Mouse (Mus musculus) mesoderm, embryonic 11.5 days (tissue): ENCODE measurements at regions not wholly inside any gene's neighbourhood (a gene's known extent, or its start where the extent isn't known, plus 50 kb on each side); places are given as distances from the start of the nearest gene placed in this dataset.
A peak's percentile ranks its signal among the peaks of the same experiment; 100 is the strongest.

ENCODE experiments used
- DNase-seq: peaks from one replicate; pipeline ENCODE4 v3.0.0-alpha.2; 2012; ENCODE audit warnings: low read depth, low spot score

DNA sequence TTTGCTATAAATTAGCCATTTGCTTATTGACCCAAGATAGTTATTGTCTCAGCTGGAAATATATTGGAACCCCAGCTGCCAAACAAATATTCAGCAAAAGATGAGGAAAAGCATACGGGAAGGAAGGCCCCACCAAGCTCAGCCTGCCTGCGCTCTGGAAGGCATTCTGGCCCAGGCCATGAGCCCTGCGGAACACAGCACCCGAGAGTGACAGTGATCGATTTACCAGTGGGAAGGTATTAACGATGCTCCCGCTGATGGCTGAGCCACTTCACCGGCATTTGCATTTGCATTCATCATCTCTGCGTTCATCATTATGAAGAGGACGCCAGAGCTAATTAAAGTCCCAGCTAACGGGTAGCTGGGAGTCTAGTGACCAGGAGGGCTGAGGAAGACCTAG is 174.8 kb downstream of the Irx2 start:
- no peak for DNase-seq

DNA sequence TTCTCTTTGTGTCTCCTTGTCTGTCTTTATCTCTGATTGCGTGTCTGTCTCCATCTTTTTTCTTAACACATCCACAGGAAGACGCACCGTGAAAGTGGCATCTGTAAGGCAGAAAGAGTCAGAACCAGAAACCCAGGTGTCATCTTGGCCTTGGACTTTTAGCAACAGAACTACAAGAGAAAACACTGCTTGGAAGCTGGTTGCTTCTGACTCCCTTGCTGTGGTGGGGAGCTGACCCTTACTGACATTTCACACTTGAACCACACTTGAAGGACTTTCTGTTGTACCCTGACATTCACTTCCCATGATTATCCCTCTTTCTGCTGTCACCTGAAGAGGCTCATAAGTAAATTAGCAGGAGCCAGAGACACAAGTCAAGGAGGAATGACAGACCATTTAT is 180.6 kb downstream of the Irx2 start:
- DNase-seq = no peak

DNA sequence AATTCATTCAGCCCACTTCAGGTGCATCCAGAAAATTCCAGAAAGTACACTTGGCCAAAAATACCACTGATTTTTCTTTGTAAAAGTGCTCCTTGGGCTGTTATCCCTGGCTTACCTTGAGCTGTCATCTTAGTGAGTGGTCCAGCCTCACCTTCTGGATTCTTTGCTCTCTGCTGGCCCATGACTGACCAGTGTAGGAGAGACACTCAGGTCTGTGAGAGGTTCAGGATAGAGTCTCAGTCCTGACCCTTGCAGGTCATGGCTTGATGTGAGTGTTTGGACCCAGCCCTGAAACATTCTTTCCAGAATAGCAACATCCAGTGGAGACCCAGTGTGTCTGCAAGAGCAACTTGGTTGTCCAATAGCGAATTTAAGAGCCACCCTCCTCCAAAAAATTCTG is 182.0 kb downstream of the Irx2 start:
- no peak for DNase-seq

DNA sequence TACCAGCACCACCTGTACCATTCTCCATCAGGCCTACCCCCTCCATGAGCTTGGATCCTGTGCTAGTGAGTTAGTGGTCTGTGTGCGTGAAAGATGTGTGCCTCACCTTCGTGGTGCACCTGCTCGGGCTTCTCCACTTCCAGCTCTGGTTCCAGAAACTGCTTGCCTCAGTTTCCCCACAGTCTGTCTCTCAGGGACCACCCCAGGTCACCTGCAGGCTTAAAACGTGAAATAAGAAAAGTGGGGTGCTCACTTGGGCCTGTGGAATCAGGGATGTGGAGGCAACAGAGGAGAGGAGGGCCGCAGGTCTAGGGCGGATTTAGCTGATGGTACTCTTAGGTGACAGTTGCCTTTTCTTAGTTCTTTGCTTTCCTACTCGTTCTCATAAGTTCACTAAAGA is 186.0 kb downstream of the Irx2 start:
- no peak for DNase-seq

DNA sequence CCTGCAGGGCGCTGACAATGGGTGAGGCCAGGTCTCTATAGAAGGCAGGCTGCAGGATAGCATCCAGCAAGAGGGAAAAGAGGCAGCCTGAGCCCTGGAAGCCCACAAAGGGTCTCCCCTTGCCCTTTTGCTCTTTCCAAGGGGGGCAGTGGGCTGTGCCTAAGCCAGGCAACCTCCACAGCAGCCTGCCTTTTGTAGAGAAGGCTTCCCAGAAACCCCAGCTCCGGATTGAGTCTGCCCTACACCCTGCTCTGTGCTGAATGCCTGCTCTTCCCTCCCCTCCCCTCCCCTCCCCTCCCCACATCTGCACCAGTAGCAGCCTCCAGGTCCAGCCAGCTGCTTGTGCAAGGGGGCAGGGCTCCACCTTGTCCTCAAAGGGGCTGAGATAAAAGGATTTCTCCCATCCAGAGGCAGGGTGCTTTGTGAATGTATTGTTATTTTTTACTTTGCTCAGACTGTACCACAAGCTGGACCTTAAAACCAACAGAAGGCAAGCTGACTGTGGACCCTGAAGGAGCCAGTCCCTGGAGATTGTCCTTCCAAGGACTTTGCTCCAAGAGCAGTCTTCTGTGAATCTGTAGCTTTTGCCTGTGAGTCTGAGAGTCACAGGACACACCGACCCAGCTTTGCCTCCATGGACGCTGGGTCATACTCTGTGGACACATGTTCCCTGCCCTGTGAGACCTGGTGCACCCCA is 186.8 kb downstream of the Irx2 start:
- peak; percentile 43 for DNase-seq

DNA sequence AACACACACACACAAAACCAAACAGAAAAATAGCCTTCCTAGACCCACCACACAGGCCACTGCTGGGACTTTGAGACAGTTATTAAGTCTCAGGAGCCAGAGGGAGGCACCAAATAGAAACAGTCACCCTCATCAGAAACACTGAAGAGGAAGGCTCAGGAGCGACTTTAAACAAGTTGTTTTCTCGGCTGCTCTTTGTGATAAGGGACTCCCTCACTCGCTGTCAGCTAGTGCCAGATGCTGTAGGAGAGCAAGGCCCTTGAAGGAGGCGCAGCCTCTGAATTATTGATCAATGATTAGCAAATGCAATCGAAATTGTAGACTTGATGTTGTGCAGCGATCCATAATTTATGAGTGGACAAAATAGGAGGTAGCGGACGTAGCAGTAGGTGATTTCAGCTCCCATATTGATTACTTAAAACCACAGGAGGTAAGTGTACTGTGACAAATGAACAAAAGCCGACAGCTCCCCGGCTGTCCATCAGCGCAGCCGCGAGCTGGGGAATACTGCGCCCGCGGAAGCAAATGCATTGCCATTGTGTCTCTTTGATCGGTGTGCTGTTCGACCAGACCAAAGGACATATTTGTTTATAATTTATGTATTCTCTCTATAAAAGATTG is 187.4 kb downstream of the Irx2 start:
- peak; percentile 44 for DNase-seq

DNA sequence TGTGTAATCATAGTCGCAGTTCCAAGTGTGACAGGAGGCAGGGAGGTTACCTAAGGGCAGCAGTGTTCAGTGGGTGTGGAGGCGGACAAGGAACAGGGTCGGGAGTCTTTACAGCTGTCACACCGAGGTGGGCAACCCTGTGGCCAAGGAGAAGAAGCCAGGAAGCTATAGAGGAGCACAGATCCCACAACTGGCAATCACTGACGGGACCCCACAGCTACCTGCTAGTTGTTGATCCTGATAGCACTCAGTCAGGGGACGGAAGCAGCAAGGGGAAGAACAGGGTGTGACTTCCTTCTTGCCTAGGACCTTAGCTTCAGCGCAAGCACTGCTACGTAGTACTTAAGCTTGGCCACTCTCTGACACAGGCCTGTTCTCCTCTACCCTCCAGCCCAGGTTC is 188.2 kb downstream of the Irx2 start:
- peak; percentile 6 for DNase-seq

DNA sequence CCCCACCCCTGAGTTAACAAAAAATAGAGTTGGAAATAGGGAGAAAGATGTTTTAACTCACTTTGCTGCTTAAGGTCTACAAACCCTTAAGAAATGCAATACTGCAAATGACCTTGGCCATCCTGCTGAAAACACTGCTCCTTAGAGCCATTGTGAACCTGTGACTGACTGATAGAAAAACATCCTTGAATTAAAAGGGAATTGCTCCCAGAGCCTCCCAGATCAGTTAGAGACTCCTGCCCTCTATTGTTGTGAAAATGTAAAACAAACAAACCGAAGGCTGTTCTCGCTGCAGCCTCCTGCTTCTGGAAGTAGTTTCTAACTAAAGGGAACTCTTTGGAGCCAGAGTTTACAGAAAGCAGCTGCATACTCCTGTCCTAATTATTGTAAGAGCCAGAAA is 188.9 kb downstream of the Irx2 start:
- no peak for DNase-seq

DNA sequence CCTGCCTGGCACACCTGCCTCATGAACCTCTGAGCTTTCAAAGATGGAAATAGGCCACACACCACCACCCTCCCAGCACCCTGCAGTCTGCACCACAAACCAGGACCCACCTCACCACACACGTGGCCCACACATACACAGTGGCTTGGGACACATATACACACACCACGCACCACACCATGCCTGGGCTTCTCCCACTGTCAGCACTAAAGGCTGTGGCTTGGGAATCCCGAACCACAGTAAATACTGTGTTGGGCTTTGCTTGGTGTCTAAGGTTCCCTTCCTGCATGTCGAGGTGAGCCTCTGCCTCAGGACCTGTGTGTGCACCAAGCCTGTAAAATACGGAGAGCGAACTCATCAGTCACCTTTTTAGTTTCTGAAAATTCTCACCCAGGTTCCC is 189.3 kb downstream of the Irx2 start:
- DNase-seq = no peak

DNA sequence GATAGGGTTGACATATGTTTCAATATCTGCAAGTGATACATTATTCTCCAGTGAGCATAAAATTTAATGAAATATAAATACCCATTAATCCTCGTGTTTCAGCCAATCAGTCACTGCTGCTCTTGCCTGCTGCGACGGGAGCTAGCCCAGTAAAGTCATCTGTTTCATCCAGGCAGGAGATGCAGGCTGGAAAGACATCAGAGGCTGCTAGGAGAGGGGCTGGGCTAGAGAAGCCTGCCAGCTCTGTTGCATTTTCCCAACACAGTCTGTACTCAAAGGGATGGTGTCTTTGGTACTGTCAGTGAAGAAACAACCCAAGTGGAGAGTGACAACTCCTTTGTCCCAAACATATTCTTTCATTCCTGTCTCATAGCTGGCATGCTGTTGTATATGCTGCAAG is 198.0 kb downstream of the Irx2 start:
- no peak for DNase-seq

DNA sequence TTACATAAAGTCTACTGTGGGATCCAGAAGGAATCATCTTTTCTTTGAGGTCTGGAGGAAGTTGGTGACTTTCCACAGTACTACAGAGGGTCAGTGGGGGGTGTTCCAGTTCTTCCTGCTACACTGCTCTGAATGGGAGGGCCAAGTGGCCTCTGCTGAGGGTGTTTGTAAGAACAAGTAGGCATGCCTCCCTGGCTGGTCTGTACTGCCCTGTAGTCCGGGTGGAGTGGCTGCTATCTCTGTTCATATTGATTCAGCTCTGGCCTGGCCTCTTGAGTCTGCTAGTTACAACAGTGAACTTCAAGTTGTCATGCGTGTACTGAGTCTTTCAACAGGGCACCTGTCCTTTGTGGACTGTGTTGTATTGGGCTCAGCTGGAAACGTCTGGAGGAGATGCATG is 200.7 kb downstream of the Irx2 start:
- no peak for DNase-seq

DNA sequence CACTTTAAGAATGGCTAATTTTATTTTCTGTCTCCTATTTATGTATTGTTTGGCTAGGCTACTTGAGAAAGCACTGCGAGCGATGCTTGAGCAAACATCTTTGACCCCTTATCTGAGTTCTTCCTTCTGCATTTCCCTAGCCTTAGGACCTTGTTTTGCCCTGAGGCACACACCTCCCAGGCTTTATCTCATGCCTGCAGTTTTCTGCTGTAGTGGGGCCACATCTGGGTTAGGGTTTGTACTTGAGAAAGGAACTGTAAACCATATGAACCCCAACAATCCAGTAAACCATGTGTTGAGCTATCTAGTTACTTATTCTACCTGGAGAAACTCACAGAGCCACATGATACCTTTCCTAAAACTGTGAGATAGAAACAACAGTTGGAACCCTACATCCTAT is 204.7 kb downstream of the Irx2 start:
- DNase-seq = no peak

DNA sequence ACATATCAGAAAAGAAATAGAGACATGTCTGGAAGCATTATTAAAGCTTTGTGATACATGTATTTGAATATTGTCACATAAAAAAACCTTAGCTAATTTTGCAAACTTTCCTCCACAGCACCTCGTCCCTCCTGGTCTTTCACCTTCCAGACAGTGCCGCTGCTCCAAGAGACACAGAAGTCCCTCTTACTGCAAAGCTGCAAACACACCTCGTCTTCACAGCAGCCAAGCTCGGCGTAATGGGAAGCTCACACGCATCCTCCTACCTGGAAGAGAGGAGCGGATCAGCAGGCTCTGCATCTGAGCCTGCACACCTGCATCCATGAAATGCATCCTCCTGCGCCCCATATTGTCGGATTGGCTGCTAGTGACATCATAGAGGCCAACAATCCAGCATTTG is 208.4 kb downstream of the Irx2 start:
- DNase-seq = no peak

DNA sequence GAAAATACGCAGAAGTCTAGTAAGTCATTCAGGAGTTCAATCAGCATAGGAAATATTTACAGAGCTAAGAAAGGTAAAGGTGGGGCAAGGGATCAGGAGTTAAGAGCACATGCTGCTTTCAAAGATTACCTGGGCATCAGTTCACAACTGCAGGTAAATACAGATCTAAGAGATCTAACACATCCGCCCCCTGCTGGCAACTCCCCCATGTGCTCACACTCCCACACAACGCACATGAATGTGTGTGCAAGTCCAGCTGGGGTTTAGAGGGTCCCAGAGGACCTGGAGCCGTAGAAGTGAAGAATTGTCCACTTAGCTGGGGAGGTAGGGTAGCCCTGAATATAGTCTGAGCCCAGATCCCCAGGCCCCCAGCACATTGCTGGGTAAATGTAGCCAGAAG is 219.5 kb downstream of the Irx2 start:
- DNase-seq = no peak

DNA sequence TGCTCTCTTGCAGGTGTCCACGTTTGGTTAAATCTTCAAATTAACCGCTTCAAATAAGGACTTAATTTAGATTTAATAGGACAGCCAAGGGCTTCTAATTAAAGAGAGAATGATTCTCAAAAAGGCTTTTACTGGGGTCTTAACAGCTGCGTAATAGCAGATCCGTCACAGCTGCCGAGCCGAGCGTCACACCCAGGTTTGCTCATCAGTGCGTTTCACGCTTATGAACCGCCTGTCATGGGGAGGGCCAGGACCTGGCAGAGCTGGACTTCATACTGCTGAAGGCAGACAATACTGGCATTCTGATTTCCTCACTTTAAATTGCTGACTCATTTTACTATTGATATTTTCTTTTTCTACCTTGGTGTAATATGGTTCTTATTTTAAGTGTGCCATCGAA is 221.2 kb downstream of the Irx2 start:
- no peak for DNase-seq

DNA sequence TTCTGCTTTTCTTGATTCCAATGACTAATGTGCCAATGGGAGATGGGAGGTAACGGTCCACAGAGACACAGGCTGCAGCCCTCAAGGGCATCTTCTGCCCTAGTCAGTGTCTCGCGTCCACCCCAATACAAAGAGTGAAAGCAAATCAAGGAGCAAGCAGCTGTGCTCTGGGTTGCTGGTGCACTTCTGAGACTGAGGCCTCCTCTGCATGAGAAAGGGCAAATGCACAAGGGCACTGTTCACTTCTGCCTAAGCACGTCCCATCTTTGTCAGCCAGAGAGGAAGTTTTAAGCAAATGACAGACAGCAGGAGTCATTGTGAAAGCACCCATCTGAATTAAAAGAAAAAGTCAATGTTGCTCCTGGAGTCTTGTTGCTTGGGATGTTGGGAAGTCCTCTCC is 224.3 kb downstream of the Irx2 start:
- no peak for DNase-seq

DNA sequence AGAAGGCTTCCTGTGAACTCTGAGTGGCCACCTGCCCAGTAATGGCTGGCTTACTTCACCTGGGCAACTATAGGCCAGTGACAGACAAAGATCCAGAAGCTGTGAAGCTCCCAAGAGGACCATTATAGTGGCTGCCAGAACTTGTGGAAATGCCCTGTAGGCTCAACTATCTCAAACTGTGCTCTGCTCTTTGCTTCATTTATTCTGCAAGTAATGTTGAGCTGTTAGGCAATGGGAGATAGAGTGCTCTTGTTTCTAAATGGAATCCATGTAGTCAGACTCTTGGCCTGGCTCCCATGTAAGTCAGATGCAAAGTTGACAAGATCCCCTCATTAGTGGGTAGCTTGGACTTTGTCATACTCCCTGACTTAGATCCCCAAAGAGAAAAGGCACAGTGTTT is 247.3 kb downstream of the Irx2 start:
- no peak for DNase-seq

DNA sequence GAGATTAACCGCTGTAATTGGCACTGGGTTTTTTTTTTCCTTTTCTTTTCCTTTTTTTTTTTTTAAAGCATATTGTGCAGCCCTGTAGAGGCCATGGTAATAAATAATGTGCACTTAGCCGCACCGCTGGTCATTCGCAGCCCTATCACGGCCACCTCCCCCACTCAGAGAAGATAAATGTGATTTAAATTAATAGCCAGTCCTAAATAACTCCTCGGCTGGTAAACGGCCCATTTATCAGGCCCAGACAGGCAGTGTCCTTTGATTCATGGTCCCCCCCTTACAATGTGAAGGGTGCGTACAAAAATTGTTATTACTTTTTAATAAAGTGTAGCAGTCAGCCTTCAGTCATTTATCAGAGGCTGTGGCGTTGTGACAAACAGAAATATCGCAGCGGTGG is 266.4 kb downstream of the Irx2 start:
- DNase-seq = peak; percentile 66

DNA sequence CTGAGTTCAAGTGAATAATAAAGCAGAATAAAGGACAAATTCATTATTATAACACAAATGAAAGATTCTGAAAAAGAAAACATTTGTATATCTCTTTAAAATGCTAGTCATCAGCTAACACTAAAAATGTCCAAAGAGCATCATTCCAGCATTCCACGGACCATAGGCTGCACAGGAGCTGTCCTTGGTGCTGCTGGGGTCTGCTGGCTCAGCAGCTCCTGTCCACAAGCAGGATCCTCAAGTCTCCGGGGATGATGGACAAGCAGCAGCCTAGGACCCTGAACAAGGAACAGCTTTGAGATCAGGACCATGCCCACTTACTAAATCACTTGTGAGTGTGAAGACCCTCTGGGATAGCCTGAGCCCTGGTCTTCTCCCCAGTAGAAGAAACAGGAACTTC is 274.0 kb downstream of the Irx2 start:
- DNase-seq = peak; percentile 76

DNA sequence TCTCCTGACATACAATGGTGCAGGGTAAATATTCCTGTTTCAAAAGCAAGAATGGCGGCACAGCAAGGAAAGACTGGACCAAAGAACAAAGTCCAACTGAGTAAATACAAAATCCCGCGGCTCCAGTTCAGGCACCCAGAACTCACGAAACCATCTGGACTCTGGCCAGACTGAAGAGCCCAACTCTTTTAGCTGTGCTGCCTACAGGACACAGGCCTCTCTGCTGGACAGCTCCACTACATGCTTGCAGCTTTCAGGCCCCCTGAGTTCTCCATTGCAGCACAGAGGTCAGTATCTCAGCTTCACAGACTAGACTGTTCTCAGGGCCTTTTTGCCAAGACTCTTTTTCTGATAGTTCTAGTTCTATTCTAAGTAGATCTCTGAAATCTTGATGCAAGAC is 290.3 kb downstream of the Irx2 start:
- DNase-seq = no peak

DNA sequence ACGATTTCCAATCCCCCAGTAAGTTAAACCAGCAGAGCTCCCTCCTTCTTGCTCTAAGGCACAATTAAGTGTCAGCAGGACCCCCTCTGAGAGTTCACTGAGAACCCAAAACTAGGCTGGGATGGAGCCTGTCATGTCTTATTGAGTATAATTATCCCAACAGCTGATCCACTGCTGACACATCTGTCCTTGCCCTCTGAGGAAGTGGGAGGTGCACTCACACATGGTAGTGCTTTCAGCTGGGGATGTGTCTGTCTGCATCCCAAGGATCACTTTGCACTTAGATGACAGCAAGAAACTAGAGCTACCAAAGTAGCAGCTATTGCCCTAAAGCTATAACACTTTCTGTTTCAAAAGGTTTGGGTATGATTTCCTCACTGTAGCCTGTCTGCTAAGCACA is 291.7 kb downstream of the Irx2 start:
- DNase-seq = no peak

DNA sequence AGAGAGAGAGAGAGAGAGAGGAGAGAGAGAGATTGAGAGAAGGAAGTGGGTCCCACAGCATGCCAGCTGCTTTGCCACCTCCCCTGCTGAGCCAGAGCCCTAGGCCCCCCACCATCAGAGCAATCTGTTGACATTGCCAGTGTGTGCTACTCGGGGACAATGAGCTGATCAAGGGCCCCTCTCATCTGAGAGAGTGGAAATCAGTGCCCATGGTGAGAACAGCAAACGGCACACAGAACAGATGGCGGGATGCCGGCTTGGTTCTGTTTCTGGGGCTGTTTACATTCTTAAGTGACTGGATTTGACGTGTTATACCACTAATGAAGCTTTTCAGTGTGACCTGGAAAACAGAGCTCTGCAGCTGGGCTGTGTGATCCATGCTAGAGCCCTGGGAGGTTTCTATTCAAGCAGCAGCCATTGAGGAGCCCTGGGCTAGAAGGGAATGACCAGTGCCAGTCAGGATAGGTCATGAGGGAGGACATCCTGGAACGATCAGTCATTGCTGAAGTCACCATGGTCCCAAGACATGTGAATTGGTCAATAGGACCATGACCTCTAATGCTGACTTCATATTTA is 296.0 kb downstream of the Irx2 start:
- DNase-seq = no peak

DNA sequence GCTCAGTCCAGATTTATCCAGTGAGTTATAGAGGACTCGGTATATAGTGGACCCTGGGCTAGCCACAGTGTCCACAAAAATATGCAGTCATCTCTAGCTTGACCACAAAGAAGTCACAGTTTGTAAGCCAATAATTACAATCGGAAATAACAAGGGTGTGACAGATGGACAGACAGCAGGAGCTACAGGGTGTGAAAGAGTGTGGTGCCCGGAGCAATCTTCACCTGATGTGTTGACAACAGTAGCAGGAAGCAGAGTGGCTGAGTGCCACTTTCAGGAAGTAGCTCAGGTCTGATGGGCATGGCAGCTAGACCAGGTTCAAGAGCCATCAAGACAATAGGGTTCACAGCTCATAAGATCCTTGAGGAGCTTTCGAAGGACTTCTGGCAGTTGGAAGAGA is 308.6 kb downstream of the Irx2 start:
- no peak for DNase-seq
